Mouse (Mus musculus): ENCODE measurements at regions not wholly inside any gene's neighbourhood (a gene's known extent, or its start where the extent isn't known, plus 50 kb on each side); places are given as distances from the start of the nearest gene placed in this dataset.
A peak's percentile ranks its signal among the peaks of the same experiment; 100 is the strongest.

GRCm38 (mm10) chr14:31953783-31954182, 75.0 kb upstream of the Galnt15 start:
- 70% methylated on average over 4 of the region's 4 CpGs for WGBS
- DNase-seq (ENCODE audit: low spot score): no peak
- Histone ChIP-seq H3K4me3 (no peak overlapping the region), H3K36me3 (no peaks in the 10 kb centered on the region), H3K27ac (no peak overlapping the region), H3K27me3 (ENCODE audit: insufficient read depth, poor library complexity, severe bottlenecking) (no peaks in the 10 kb centered on the region), H3K9me3 (no peaks in the 10 kb centered on the region), H3K4me1 (no peaks in the 10 kb centered on the region)

DNA sequence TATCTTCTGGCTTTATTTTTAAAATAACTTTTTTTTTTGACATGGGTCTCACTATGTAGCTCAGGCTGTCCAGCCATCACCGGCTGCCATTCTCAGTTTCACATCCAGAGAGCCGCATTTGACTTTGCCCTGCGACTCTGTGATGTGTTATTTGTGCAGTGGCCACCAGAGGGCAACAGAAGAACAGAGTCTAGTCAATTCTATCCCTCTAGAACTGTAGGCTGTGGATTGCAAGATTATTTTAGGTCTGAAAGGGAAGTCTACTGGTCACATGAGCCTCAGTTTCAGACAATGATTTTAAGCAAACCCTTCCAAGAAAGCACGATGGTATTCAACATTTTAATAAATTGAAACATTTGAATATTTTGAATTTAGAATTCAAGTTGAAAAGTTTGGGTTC, 73.8 kb upstream of the Galnt15 start:
- WGBS: 8% methylated on average over 4 of the region's 4 CpGs
- no peaks in the 10 kb centered on the region for H3K9me3 ChIP-seq
- H3K27ac ChIP-seq: no peak overlapping the region

GRCm38 (mm10) chr14:31957211-31957638, 71.6 kb upstream of the Galnt15 start:
- 86% methylated on average over 10 of the region's 10 CpGs for WGBS
- Histone ChIP-seq H3K4me3 (no peak overlapping the region), H3K36me3 (no peaks in the 10 kb centered on the region), H3K9me3 (no peaks in the 10 kb centered on the region), H3K27ac (no peak overlapping the region), H3K27me3 (ENCODE audit: insufficient read depth, poor library complexity, severe bottlenecking) (no peaks in the 10 kb centered on the region), H3K4me1 (no peaks in the 10 kb centered on the region)
- DNase-seq (ENCODE audit: low spot score): no peak

More for the DNA sequence above, 73.8 kb upstream of the Galnt15 start:
- DNase-seq (ENCODE audit: low spot score): peak; percentile 84
- Histone ChIP-seq H3K27me3 (ENCODE audit: insufficient read depth, poor library complexity, severe bottlenecking) (no peaks in the 10 kb centered on the region), H3K36me3 (no peaks in the 10 kb centered on the region), H3K4me3 (no peak overlapping the region), H3K4me1 (no peaks in the 10 kb centered on the region)

DNA sequence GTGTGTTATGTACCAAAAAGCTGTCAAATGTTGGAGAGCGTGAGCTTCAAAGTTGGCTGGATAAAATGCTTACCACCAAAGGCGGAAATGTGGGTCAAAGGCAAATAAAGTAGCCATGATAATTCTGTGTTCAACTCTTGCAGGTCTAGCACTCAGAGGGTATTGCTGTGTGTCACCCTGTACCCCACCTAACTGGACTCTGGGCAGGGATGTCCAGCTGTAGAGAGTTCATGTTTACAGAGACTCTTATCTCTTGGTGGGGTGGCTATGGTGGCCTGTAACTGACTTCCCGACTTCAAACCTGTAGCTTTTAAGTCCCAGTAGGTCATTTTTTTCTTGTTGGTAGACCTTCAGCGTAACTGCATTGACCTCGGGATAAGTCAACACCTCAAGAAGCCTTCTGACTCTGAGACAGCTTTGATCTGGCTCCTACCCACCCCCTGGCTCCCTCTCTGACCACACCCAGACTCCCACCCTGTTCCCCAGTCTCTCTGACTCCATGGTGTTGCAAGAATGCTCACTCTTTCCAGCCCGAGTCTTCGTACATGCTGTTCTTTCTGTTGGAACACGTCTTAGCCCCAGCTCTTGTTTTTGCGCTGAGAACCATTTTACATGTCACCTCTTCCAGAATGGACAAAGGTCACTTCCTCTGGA, 68.5 kb upstream of the Galnt15 start:
- no peak for DNase-seq (ENCODE audit: low spot score)
- Histone ChIP-seq H3K27ac (no peak overlapping the region), H3K36me3 (no peaks in the 10 kb centered on the region), H3K4me3 (no peak overlapping the region), H3K9me3 (no peaks in the 10 kb centered on the region), H3K27me3 (ENCODE audit: insufficient read depth, poor library complexity, severe bottlenecking) (no peaks in the 10 kb centered on the region), H3K4me1 (peaks cover 13% of the 10 kb centered on the region)
- 82% methylated on average over 9 of the region's 9 CpGs for WGBS

- DNase-seq (ENCODE audit: low spot score): no peak
- no peak overlapping the region for H3K4me3 ChIP-seq
- WGBS: 83% methylated on average over 5 of the region's 5 CpGs
- no peaks in the 10 kb centered on the region for H3K9me3 ChIP-seq
- no peaks in the 10 kb centered on the region for H3K36me3 ChIP-seq
- H3K27me3 ChIP-seq (ENCODE audit: insufficient read depth, poor library complexity, severe bottlenecking): no peaks in the 10 kb centered on the region
- H3K4me1 ChIP-seq: peaks cover 13% of the 10 kb centered on the region
- H3K27ac ChIP-seq: no peak overlapping the region
Observed at GRCm38 (mm10) chr14:31961442-31961841, 67.3 kb upstream of the Galnt15 start.

DNA sequence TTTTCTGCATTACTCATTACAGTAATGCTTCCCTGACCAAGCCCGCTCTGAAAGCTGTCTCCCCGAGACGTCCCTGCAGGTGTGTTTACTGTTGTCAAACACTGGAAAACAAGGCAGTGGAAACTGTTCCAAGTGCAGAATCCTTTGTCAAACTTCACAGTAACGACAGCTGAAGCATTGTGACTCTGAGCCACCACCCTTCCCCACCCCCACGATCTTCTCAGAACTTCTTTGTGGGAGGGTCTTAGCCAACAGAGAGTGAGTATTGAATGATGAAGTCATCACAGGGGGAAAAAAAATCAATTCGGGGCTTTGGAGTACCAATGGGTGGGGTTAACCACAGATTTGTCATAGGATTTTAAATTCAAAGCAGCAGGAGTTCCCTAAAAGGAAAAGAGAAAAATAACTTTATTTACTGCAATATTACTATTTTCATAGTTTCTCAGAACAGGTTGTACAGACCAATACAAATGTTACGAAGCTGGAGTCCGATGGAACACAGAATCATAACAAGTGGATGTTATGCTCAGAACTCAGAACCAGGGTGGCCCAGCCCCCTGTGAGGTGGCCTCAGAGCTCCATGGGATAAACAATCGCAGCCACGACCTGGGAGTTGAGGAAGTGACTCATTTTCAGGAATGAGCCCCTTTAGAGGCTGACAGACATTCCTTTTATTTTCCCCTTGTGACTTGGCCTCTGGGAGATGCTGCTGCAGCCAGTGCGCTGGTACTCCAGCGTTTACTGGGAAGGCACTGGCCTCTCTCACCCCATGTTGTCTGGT, 65.5 kb upstream of the Galnt15 start:
- Histone ChIP-seq H3K36me3 (no peaks in the 10 kb centered on the region), H3K9me3 (no peaks in the 10 kb centered on the region), H3K27me3 (ENCODE audit: insufficient read depth, poor library complexity, severe bottlenecking) (no peaks in the 10 kb centered on the region), H3K4me3 (no peak overlapping the region), H3K27ac (peak overlapping the region; percentile 63), H3K4me1 (peaks cover 13% of the 10 kb centered on the region)
- DNase-seq (ENCODE audit: low spot score): no peak
- WGBS: 41% methylated on average over 12 of the region's 12 CpGs

- H3K27me3 ChIP-seq (ENCODE audit: insufficient read depth, poor library complexity, severe bottlenecking): no peaks in the 10 kb centered on the region
- WGBS: 23% methylated on average over 2 of the region's 2 CpGs
- no peak for DNase-seq (ENCODE audit: low spot score)
- peaks cover 13% of the 10 kb centered on the region for H3K4me1 ChIP-seq
- peak overlapping the region; percentile 63 for H3K27ac ChIP-seq
- H3K9me3 ChIP-seq: no peaks in the 10 kb centered on the region
- H3K36me3 ChIP-seq: no peaks in the 10 kb centered on the region
- H3K4me3 ChIP-seq: no peak overlapping the region
Observed at GRCm38 (mm10) chr14:31964076-31964475, 64.7 kb upstream of the Galnt15 start.

GRCm38 (mm10) chr14:31964831-31965230, 64.0 kb upstream of the Galnt15 start:
- no peak for DNase-seq (ENCODE audit: low spot score)
- H3K9me3 ChIP-seq: no peaks in the 10 kb centered on the region
- 76% methylated on average over 4 of the region's 4 CpGs for WGBS
- no peak overlapping the region for H3K27ac ChIP-seq
- 0 out of 2 replicates have a peak, but pooled peaks cover 3% of the 10 kb centered on the region for H3K27me3 ChIP-seq (ENCODE audit: insufficient read depth, poor library complexity, severe bottlenecking)
- no peaks in the 10 kb centered on the region for H3K36me3 ChIP-seq
- H3K4me3 ChIP-seq: no peak overlapping the region
- H3K4me1 ChIP-seq: peaks cover 13% of the 10 kb centered on the region

DNA sequence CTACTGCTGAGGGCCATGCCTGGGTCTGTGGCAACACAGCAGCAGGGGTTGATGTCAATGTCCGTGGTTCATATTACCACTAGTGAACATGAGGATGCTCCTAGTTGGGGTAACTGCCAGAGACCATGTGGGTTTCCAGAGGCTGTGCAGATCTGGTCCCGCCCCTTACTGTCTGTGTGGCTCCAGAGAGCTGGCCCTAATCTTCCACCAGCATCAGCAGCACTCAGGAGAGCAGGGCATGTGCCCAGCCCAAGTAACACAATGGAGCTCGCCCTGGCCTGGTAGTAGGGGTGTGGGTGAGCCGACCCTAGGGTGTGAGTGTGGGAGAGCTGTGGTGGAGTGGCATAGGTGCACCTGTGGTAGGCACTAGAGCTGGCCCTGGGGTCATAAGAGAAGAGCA, 59.3 kb upstream of the Galnt15 start:
- WGBS: 78% methylated on average over 4 of the region's 4 CpGs
- H3K4me1 ChIP-seq: peaks cover 14% of the 10 kb centered on the region; the same call in 1 of the 2 replicates
- peak; percentile 79 for DNase-seq (ENCODE audit: low spot score)
- H3K36me3 ChIP-seq: no peaks in the 10 kb centered on the region
- no peaks in the 10 kb centered on the region for H3K9me3 ChIP-seq
- no peak overlapping the region for H3K4me3 ChIP-seq
- H3K27ac ChIP-seq: peak overlapping the region; percentile 72
- H3K27me3 ChIP-seq (ENCODE audit: insufficient read depth, poor library complexity, severe bottlenecking): 0 out of 2 replicates have a peak, but pooled peaks cover 4% of the 10 kb centered on the region

GRCm38 (mm10) chr14:31970245-31970830, 58.5 kb upstream of the Galnt15 start:
- 79% methylated on average over 3 of the region's 3 CpGs for WGBS
- no peak for DNase-seq (ENCODE audit: low spot score)
- H3K27ac ChIP-seq: peak overlapping the region; percentile 72

DNA sequence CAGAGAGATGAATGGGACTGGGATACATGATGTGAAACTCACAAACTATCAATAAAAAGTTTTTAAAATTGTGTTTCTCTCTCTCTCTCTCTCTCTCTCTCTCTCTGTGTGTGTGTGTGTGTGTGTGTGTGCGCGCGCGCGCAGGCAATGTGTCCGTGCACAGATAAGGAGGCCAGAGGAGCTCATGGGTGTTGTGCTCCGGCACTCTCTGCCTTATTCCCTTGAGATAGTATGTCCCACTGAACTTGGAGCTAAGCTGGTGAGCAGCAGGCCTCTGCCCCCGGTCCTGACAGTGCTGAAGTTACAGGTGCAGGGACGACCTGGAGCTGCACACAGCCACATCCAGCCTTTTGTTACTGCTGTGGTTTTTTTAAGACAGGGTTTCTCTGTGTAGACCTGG, 57.9 kb upstream of the Galnt15 start:
- 75% methylated on average over 9 of the region's 9 CpGs for WGBS
- H3K9me3 ChIP-seq: no peaks in the 10 kb centered on the region
- no peak overlapping the region for H3K4me3 ChIP-seq
- H3K36me3 ChIP-seq: no peaks in the 10 kb centered on the region
- H3K27me3 ChIP-seq (ENCODE audit: insufficient read depth, poor library complexity, severe bottlenecking): 0 out of 2 replicates have a peak, but pooled peaks cover 4% of the 10 kb centered on the region
- peak; percentile 89 for DNase-seq (ENCODE audit: low spot score)
- peaks cover 14% of the 10 kb centered on the region; the same call in 1 of the 2 replicates for H3K4me1 ChIP-seq
- peak overlapping the region; percentile 72; the same call in 1 of the 2 replicates for H3K27ac ChIP-seq

More at GRCm38 (mm10) chr14:31970245-31970830, 58.5 kb upstream of the Galnt15 start:
- Histone ChIP-seq H3K27me3 (ENCODE audit: insufficient read depth, poor library complexity, severe bottlenecking) (0 out of 2 replicates have a peak, but pooled peaks cover 4% of the 10 kb centered on the region), H3K36me3 (no peaks in the 10 kb centered on the region), H3K4me1 (peaks cover 14% of the 10 kb centered on the region; the same call in 1 of the 2 replicates), H3K4me3 (no peak overlapping the region), H3K9me3 (no peaks in the 10 kb centered on the region)

DNA sequence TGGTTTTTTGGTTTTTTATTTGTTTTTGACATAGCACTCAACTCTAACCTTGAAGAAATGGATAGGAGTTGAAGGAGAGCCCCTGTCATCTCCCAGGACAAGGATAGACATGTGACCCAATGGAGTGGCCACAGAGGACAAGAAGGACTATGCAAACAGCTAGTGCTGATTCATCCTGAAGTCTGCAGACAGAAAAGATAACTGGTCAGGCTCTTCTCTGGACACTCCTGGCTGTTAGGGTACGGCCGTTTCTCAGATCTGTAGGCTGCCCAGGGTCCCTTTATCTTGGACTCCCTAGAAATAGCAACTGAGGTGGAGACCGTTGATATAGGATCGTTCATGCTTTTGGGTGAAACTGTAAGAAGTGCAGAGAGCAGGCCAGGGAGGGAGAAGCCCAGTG, 55.1 kb upstream of the Galnt15 start:
- Histone ChIP-seq H3K27ac (peak overlapping the region; percentile 62), H3K27me3 (ENCODE audit: insufficient read depth, poor library complexity, severe bottlenecking) (0 out of 2 replicates have a peak, but pooled peaks cover 4% of the 10 kb centered on the region), H3K36me3 (no peaks in the 10 kb centered on the region), H3K4me3 (no peak overlapping the region), H3K4me1 (peaks cover 14% of the 10 kb centered on the region; the same call in 1 of the 2 replicates), H3K9me3 (no peaks in the 10 kb centered on the region)
- DNase-seq (ENCODE audit: low spot score): peak; percentile 87
- 36% methylated on average over 4 of the region's 4 CpGs for WGBS

- H3K27ac ChIP-seq: no peak overlapping the region
- no peaks in the 10 kb centered on the region; the same call in 1 of the 2 replicates for H3K27me3 ChIP-seq (ENCODE audit: insufficient read depth, poor library complexity, severe bottlenecking)
- no peak for DNase-seq (ENCODE audit: low spot score)
- H3K36me3 ChIP-seq: no peaks in the 10 kb centered on the region
- H3K9me3 ChIP-seq: no peaks in the 10 kb centered on the region
- peaks cover 8% of the 10 kb centered on the region; the same call in 1 of the 2 replicates for H3K4me1 ChIP-seq
- H3K4me3 ChIP-seq: no peak overlapping the region
- WGBS: 74% methylated on average over 4 of the region's 4 CpGs
Observed at GRCm38 (mm10) chr14:31978196-31978595, 50.6 kb upstream of the Galnt15 start.
